Mouse (Mus musculus): ENCODE results near the gene Grk4.

GRCm38 (mm10) chr5:34791141-34791540, 131.0 kb downstream of the Grk4 start:
- no peak for TF ChIP-seq MAFK (IDR thresholded peaks at IDR 0.05; ENCODE audit: insufficient read depth, low read depth, low read length)
- TF ChIP-seq ZC3H11A (IDR thresholded peaks at IDR 0.05; ENCODE audit: borderline replicate concordance, low read depth, low read length) = no peak
- no peak for TF ChIP-seq ZNF384 (IDR thresholded peaks at IDR 0.05; ENCODE audit: low read depth, low read length)
- TF ChIP-seq HCFC1 (IDR thresholded peaks at IDR 0.05; ENCODE audit: borderline replicate concordance, insufficient read depth, low read length) = no peak
- no peak for TF ChIP-seq CHD2 (IDR thresholded peaks at IDR 0.05; ENCODE audit: low read depth, low read length)

All from ES-E14 (cell line).